Mouse (Mus musculus): ENCODE results near the gene Dnah2.
A peak's percentile ranks its signal among the peaks of the same experiment; 100 is the strongest.
"Not testable (repeated sequence)": the region's sequence is repeated elsewhere in the genome, so short reads cannot be mapped to it uniquely, and the experiment has no call there.

The Dnah2 gene

GRCm38 (mm10) chr11:69560896-69561854 lies 12.3 kb upstream of the Dnah2 start:
- peak; percentile 60 for DNase-seq

GRCm38 (mm10) chr11:69559851-69560765 lies 11.2 kb upstream of the Dnah2 start, which contains the start of gene Efnb3:
Gene Efnb3 (minus strand): TSS chr11:69560205.
- DNase-seq: peak; percentile 86

GRCm38 (mm10) chr11:69559183-69559582 lies 10.3 kb upstream of the Dnah2 start:
- DNase-seq: peak; percentile 19

GRCm38 (mm10) chr11:69558756-69559155 lies 9.8 kb upstream of the Dnah2 start:
- DNase-seq: no peak

GRCm38 (mm10) chr11:69557381-69557958 lies 8.6 kb upstream of the Dnah2 start:
- DNase-seq: peak; percentile 82

GRCm38 (mm10) chr11:69554539-69555140 lies 5.7 kb upstream of the Dnah2 start:
- no peak for DNase-seq

- DNase-seq: no peak
Measured at GRCm38 (mm10) chr11:69553341-69553721, 4.4 kb upstream of the Dnah2 start.

GRCm38 (mm10) chr11:69552622-69553340 lies 3.9 kb upstream of the Dnah2 start:
- DNase-seq: peak; percentile 92

- DNase-seq: no peak
Measured at GRCm38 (mm10) chr11:69551310-69551709, 2.4 kb upstream of the Dnah2 start.

GRCm38 (mm10) chr11:69547071-69547470 lies 1.8 kb downstream of the Dnah2 start:
- DNase-seq: no peak

GRCm38 (mm10) chr11:69546423-69547053 lies 2.4 kb downstream of the Dnah2 start:
- DNase-seq: peak; percentile 96

GRCm38 (mm10) chr11:69545957-69546356 lies 3.0 kb downstream of the Dnah2 start:
- DNase-seq: no peak

GRCm38 (mm10) chr11:69543598-69543997 lies 5.3 kb downstream of the Dnah2 start:
- DNase-seq: no peak

- not testable (repeated sequence) for DNase-seq
Measured at GRCm38 (mm10) chr11:69541741-69542140, 7.2 kb downstream of the Dnah2 start.

GRCm38 (mm10) chr11:69540700-69541099 lies 8.2 kb downstream of the Dnah2 start:
- DNase-seq: no peak

- DNase-seq: no peak
Measured at GRCm38 (mm10) chr11:69534990-69535389, 13.9 kb downstream of the Dnah2 start.

- DNase-seq: no peak
Measured at GRCm38 (mm10) chr11:69532480-69533150, 16.3 kb downstream of the Dnah2 start.

GRCm38 (mm10) chr11:69530755-69531154 lies 18.2 kb downstream of the Dnah2 start:
- not testable (repeated sequence) for DNase-seq

- not testable (repeated sequence) for DNase-seq
Measured at GRCm38 (mm10) chr11:69530281-69530680, 18.6 kb downstream of the Dnah2 start.

- DNase-seq: no peak
Measured at GRCm38 (mm10) chr11:69528031-69528390, 20.9 kb downstream of the Dnah2 start.
